Mouse (Mus musculus) hindlimb bud, embryonic 11.5 days (tissue): ENCODE measurements around the gene Cdyl2.

ENCODE experiments used
- DNase-seq: peaks from one replicate; pipeline ENCODE4 v3.0.0-alpha.2; 2012; ENCODE audit warnings: low read depth, low spot score; ENCODE audit errors: extremely low spot score

Cdyl2 gene

GRCm38 (mm10) chr8:116543366-116543765 is 189.4 kb downstream of the Cdyl2 start:
- no peak for DNase-seq

DNA sequence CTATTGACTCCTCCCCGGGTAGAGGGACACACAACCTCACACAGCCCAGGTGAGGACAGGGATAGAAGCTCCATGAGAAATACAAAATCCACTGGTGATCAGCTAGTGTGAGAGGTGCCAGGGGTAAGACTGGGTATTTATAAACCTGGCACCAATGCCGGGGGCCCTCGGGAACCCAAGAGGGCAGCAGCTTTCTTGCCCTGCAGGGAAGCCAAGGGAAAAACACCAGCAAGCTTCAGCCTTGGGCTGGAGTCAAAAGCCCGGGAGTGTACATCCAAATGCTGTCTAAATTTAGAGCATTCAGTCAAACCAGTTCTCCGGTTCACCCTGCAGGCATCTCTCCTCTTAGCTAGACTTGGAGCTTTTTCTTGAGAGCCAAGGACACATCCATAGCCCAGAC is 189.9 kb downstream of the Cdyl2 start:
- no peak for DNase-seq

- DNase-seq = no peak
These were observed 192.7 kb downstream of the Cdyl2 start for GRCm38 (mm10) chr8:116540136-116540535.

GRCm38 (mm10) chr8:116538763-116539162 is 194.0 kb downstream of the Cdyl2 start:
- no peak for DNase-seq

- DNase-seq = no peak
These were observed 196.0 kb downstream of the Cdyl2 start for GRCm38 (mm10) chr8:116536786-116537185.

GRCm38 (mm10) chr8:116533081-116533480 is 199.7 kb downstream of the Cdyl2 start:
- no peak for DNase-seq

GRCm38 (mm10) chr8:116528736-116529135 is 204.1 kb downstream of the Cdyl2 start:
- no peak for DNase-seq

DNA sequence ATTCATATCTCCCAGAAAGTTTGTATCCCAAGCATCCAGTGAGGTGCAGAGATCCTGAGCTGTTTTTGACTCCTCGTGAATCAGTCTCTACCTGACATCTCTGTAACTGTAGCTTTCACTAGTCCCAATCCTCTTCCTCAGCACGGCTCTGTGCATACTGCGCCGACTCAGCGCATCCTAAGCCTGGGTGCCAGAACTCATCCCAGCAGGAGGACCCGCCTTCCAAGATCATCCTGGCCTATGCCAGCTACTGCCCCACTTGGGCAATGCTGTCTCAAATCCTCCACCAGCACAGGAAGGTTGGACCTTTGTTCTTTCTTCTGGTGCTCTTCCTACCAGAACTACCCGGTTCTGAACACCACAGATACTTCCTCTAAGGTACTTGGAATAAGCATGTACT is 207.9 kb downstream of the Cdyl2 start:
- no peak for DNase-seq
